Mouse (Mus musculus) G1E (cell line): Measurements from ENCODE around the gene Stxbp3. TPM values are rescaled to one million over a fixed set of nuclear protein-coding genes. Genes with fewer than 3 reads are reported as not detected.
"Not testable (repeated sequence)": the region's sequence is repeated elsewhere in the genome, so short reads cannot be mapped to it uniquely, and the experiment has no call there.

Experiments
- ATAC-seq: 2 replicates; pipeline ENCODE4 v1.8.0; 2016; ENCODE audit warnings: mild to moderate bottlenecking; ENCODE audit not compliant: insufficient number of reproducible peaks, poor library complexity, low FRiP score, severe bottlenecking; ENCODE audit errors: extremely low read depth
- DNase-seq: peaks from one replicate; pipeline ENCODE4 v3.0.0; 2012; ENCODE audit warnings: low spot score
- H3K27me3 ChIP-seq: 2 replicates; pipeline ENCODE4 v1.6.1; 2012; ENCODE audit warnings: mild to moderate bottlenecking, low read length, inconsistent platforms; ENCODE audit not compliant: insufficient read depth
- H3K36me3 ChIP-seq: replicated peaks from 2 replicates; pipeline ENCODE3; 2012; ENCODE audit warnings: mild to moderate bottlenecking, inconsistent platforms
- H3K4me1 ChIP-seq: 2 replicates; pipeline ENCODE4 v1.6.1; 2012; ENCODE audit warnings: low read depth, low read length, inconsistent platforms, mixed read lengths; ENCODE audit not compliant: insufficient read depth
- H3K4me3 ChIP-seq: 2 replicates; pipeline ENCODE4 v1.5.1; 2012; ENCODE audit warnings: low read depth, mild to moderate bottlenecking, inconsistent platforms, low read length, moderate library complexity, mixed read lengths
- H3K9me3 ChIP-seq: replicated peaks from 2 replicates; pipeline ENCODE4 v1.6.1; 2012; ENCODE audit warnings: inconsistent platforms
- CTCF ChIP-seq: IDR thresholded peaks from 2 replicates; pipeline ENCODE4 v1.5.1; 2012; ENCODE audit warnings: low read depth, low read length, inconsistent platforms, mixed read lengths
- GATA1 ChIP-seq: IDR thresholded peaks from 2 replicates; pipeline ENCODE4 v1.6.1; 2012; ENCODE audit warnings: borderline replicate concordance, low read length, inconsistent platforms, mixed read lengths
- GATA2 ChIP-seq: IDR thresholded peaks from 2 replicates; pipeline ENCODE4 v1.6.1; 2012; ENCODE audit warnings: low read depth, low read length, inconsistent platforms, borderline replicate concordance
- POLR2AphosphoS5 ChIP-seq: IDR thresholded peaks from 2 replicates; pipeline ENCODE4 v1.6.1; 2012; ENCODE audit warnings: low read depth, low read length, inconsistent platforms; ENCODE audit not compliant: insufficient replicate concordance
- TAL1 ChIP-seq: conservative IDR thresholded peaks from 2 replicates; pipeline ENCODE4 v1.6.1; 2012; ENCODE audit warnings: low read depth, low read length, inconsistent platforms, mixed read lengths
- polyA plus RNA-seq: library from polyadenylated mRNA; stranded (reverse); fragments of >175 nt; gene quantifications from 2 replicates; pipeline ENCODE4 v1.2.3, GENCODE M21; 2012
- total RNA-seq, 2 experiments: library from RNA; stranded (forward) in 1 of 2; stranded (reverse) in 1 of 2; fragments of 200-1000 nt in 1 of 2; fragments of >200 nt in 1 of 2; fragmentation: Nextera tagmentation in 1 of 2; gene quantifications; 2 replicates each; pipeline ENCODE4 v1.2.3; 2014 to 2017

Gene Stxbp3
- total and polyA plus RNA-seq, 3 experiments = 9.4 to 35.6 (median 27.9) TPM

GRCm38 (mm10) chr3:108884706-108885289 is 44.5 kb upstream of the Stxbp3 start:
- Histone ChIP-seq H3K27me3 (peaks cover 3% of the 10 kb centered on the region; the same call in 1 of the 2 replicates), H3K4me3 (no peak overlapping the region), H3K4me1 (peaks cover 26% of the 10 kb centered on the region), H3K9me3 (no peaks in the 10 kb centered on the region), H3K36me3 (no peaks in the 10 kb centered on the region)
- TF ChIP-seq GATA2 (no peak), TAL1 (no peak), GATA1 (no peak), POLR2AphosphoS5 (no peak), CTCF (no peak)
- DNase-seq (no peak), ATAC-seq (no peak)

GRCm38 (mm10) chr3:108883067-108883466 is 42.7 kb upstream of the Stxbp3 start:
- no peak overlapping the region for H3K4me3 ChIP-seq
- H3K27me3 ChIP-seq = peaks cover 5% of the 10 kb centered on the region
- ATAC-seq (no peak), DNase-seq (no peak)
- TF ChIP-seq CTCF (no peak), GATA2 (no peak), GATA1 (no peak), POLR2AphosphoS5 (no peak), TAL1 (no peak)
- H3K9me3 ChIP-seq = no peaks in the 10 kb centered on the region
- no peaks in the 10 kb centered on the region for H3K36me3 ChIP-seq
- H3K4me1 ChIP-seq = peaks cover 26% of the 10 kb centered on the region

- DNase-seq, ATAC-seq, H3K36me3 ChIP-seq, H3K27me3 ChIP-seq, H3K9me3 ChIP-seq, H3K4me3 ChIP-seq: not testable (repeated sequence)
- peaks cover 23% of the 10 kb centered on the region for H3K4me1 ChIP-seq
Measured at GRCm38 (mm10) chr3:108881873-108882272, 41.5 kb upstream of the Stxbp3 start.

GRCm38 (mm10) chr3:108880544-108881507 is 40.5 kb upstream of the Stxbp3 start:
- TF ChIP-seq TAL1 (no peak), CTCF (no peak), GATA1 (no peak), GATA2 (no peak), POLR2AphosphoS5 (no peak)
- H3K36me3 ChIP-seq = no peaks in the 10 kb centered on the region
- H3K27me3 ChIP-seq = peaks cover 12% of the 10 kb centered on the region
- H3K9me3 ChIP-seq = no peaks in the 10 kb centered on the region
- ATAC-seq (no peak), DNase-seq (no peak)
- H3K4me1 ChIP-seq = peaks cover 12% of the 10 kb centered on the region
- H3K4me3 ChIP-seq = no peak overlapping the region

- no peak overlapping the region for H3K4me3 ChIP-seq
- peaks cover 3% of the 10 kb centered on the region; the same call in 1 of the 2 replicates for H3K4me1 ChIP-seq
- TF ChIP-seq GATA2 (no peak), POLR2AphosphoS5 (no peak), CTCF (no peak), GATA1 (no peak), TAL1 (no peak)
Measured at GRCm38 (mm10) chr3:108879836-108880435, 39.6 kb upstream of the Stxbp3 start.

GRCm38 (mm10) chr3:108879129-108879528 is 38.8 kb upstream of the Stxbp3 start:
- Histone ChIP-seq H3K4me1 (no peaks in the 10 kb centered on the region; the same call in 1 of the 2 replicates), H3K36me3 (no peaks in the 10 kb centered on the region), H3K9me3 (no peaks in the 10 kb centered on the region), H3K4me3 (no peak overlapping the region), H3K27me3 (peaks cover 15% of the 10 kb centered on the region)
- TF ChIP-seq GATA1 = no peak
- TF ChIP-seq POLR2AphosphoS5 = no peak
- TF ChIP-seq GATA2 = no peak
- no peak for TF ChIP-seq TAL1
- TF ChIP-seq CTCF = no peak
- DNase-seq (no peak), ATAC-seq (no peak)

More at GRCm38 (mm10) chr3:108879836-108880435, 39.6 kb upstream of the Stxbp3 start:
- DNase-seq (no peak), ATAC-seq (no peak)
- no peaks in the 10 kb centered on the region for H3K9me3 ChIP-seq
- peaks cover 12% of the 10 kb centered on the region for H3K27me3 ChIP-seq
- H3K36me3 ChIP-seq = no peaks in the 10 kb centered on the region
